Mouse (Mus musculus) C2C12 (cell line): ENCODE data around the gene Rhox4a2.
"Not testable (repeated sequence)": the region's sequence is repeated elsewhere in the genome, so short reads cannot be mapped to it uniquely, and the experiment has no call there.

Source experiments
- CEBPB ChIP-seq: IDR thresholded peaks from one replicate; pipeline ENCODE4 v1.6.1; 2011; ENCODE audit warnings: low read depth, mild to moderate bottlenecking, control low read depth, moderate library complexity
- CTCF ChIP-seq: IDR thresholded peaks from one replicate; pipeline ENCODE4 v1.5.1; 2011; ENCODE audit not compliant: control insufficient read depth, insufficient read depth, insufficient read length
- FOSL1 ChIP-seq: IDR thresholded peaks from one replicate; pipeline ENCODE4 v1.8.0; 2011; ENCODE audit warnings: mild to moderate bottlenecking, low read length; ENCODE audit not compliant: poor library complexity, insufficient read depth, severe bottlenecking
- MAX ChIP-seq: IDR thresholded peaks from one replicate; pipeline ENCODE4 v1.6.1; 2011; ENCODE audit warnings: mild to moderate bottlenecking, control low read depth
- MYOD1 ChIP-seq: IDR thresholded peaks from one replicate; pipeline ENCODE4 v1.6.1; 2011; ENCODE audit warnings: low read depth; ENCODE audit not compliant: control insufficient read depth, insufficient read length
- MYOG ChIP-seq: IDR thresholded peaks from one replicate; pipeline ENCODE4 v1.6.1; 2011; ENCODE audit not compliant: control insufficient read depth, insufficient read length; ENCODE audit errors: extremely low read depth
- USF1 ChIP-seq: IDR thresholded peaks from one replicate; pipeline ENCODE4 v1.6.1; 2011; ENCODE audit warnings: low read depth, mild to moderate bottlenecking, control low read depth, moderate library complexity

DNA sequence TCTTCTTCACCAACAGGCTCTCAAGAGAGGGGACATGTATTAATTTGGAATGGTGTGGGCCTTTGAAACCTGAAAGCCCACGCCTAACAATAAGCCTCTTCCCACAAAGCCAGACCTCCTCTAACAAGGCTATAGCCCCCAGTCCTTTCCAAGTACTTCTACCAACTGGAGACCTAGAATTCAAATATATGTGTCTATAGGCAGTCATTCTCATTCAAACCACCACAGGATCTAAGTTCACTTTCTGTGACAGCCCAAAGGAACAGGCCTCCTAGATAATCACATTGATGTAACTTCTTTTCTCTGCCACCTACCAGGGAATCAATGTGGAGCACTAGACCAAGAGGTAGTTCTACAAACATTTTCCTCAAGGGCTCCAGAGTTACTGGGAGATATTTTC, 10.9 kb upstream of the Rhox4a2 start, which contains the start of gene Rhox3a2:
- not testable (repeated sequence) for TF ChIP-seq USF1, MAX, CTCF, MYOG, MYOD1, CEBPB, FOSL1
